Mouse (Mus musculus) liver, embryonic 15.5 days (tissue): Measurements from ENCODE around the gene Sufu. TPM values are rescaled to one million over a fixed set of nuclear protein-coding genes. Genes with fewer than 3 reads are reported as not detected.
A peak's percentile ranks its signal among the peaks of the same experiment; 100 is the strongest.

Source experiments
- ATAC-seq: fragments of 200-750 bp; cut with Nextera tagmentation; 2 replicates; pipeline ENCODE4 v1.8.0; 2017; ENCODE audit warnings: moderate number of reproducible peaks, mild to moderate bottlenecking, moderate library complexity; ENCODE audit not compliant: insufficient read depth
- H3K27ac ChIP-seq: fragments of 300-500 bp; sonication (generic); replicated peaks from 2 replicates; pipeline ENCODE4 v1.5.1; 2015; ENCODE audit warnings: mild to moderate bottlenecking, inconsistent platforms
- H3K27me3 ChIP-seq: fragments of 300-500 bp; sonication (generic); 2 replicates; pipeline ENCODE4 v1.6.1; 2015; ENCODE audit warnings: mild to moderate bottlenecking, inconsistent platforms
- H3K36me3 ChIP-seq: fragments of 300-500 bp; sonication (generic); replicated peaks from 2 replicates; pipeline ENCODE4 v1.6.1; 2015; ENCODE audit warnings: moderate library complexity, mild to moderate bottlenecking, inconsistent platforms
- H3K4me1 ChIP-seq: fragments of 300-500 bp; sonication (generic); replicated peaks from 2 replicates; pipeline ENCODE4 v1.6.1; 2015; ENCODE audit warnings: inconsistent platforms
- H3K4me2 ChIP-seq: fragments of 300-500 bp; sonication (generic); 2 replicates; pipeline ENCODE4 v1.6.1; 2015; ENCODE audit warnings: moderate library complexity, mild to moderate bottlenecking, inconsistent platforms
- H3K4me3 ChIP-seq: fragments of 300-500 bp; sonication (generic); replicated peaks from 2 replicates; pipeline ENCODE4 v1.5.1; 2015; ENCODE audit warnings: mild to moderate bottlenecking, inconsistent platforms
- H3K9ac ChIP-seq: fragments of 300-500 bp; sonication (generic); 2 replicates; pipeline ENCODE4 v1.6.1; 2015; ENCODE audit warnings: moderate library complexity, mild to moderate bottlenecking, inconsistent platforms
- H3K9me3 ChIP-seq: fragments of 300-500 bp; sonication (generic); replicated peaks from 2 replicates; pipeline ENCODE4 v1.6.1; 2016; ENCODE audit warnings: inconsistent platforms
- WGBS: fragments of 180-500 bp; shearing (Covaris S2); methylation state at CpG from one replicate; pipeline ENCODE4 v1.1.7; 2015; ENCODE audit warnings: mixed read lengths; ENCODE audit not compliant: insufficient replicate concordance; 5-methylcytosine and 5-hydroxymethylcytosine counted together
- polyA plus RNA-seq: library from polyadenylated mRNA; unstranded; fragments of >200 nt; fragmentation: Nextera tagmentation; extraction: Ambion mirVana; gene quantifications from 2 replicates; pipeline ENCODE4 v1.2.1, GENCODE M21; 2015

Gene Sufu
- polyA plus RNA-seq, 1 experiment from 2014 or later: 5.4 TPM

DNA sequence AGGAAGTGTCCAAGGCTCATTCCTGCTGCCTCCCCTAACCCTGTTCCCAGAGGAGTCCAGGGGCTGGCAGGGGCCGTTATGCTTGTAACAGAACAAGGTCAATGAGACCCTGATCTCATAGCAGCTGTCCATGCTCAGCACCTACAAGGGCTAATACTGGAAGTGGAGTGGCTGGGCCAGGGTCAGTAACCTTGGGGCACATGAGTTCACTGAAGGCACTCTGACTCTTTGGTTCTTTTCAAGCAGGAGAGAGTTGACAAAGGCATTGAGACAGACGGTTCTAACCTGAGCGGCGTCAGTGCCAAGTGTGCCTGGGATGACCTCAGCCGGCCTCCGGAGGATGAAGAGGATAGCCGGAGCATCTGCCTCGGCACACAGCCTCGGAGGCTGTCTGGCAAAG lies 56.2 kb downstream of the Sufu start:
- Histone ChIP-seq H3K36me3 (peaks cover 8% of the 10 kb centered on the region; the same call in 1 of the 2 replicates), H3K9ac (no peak overlapping the region), H3K4me1 (peaks cover 62% of the 10 kb centered on the region), H3K27me3 (no peaks in the 10 kb centered on the region), H3K4me3 (no peak overlapping the region), H3K4me2 (no peak overlapping the region), H3K27ac (no peak overlapping the region), H3K9me3 (no peaks in the 10 kb centered on the region)
- WGBS: 82% methylated on average over 9 of the region's 9 CpGs
- ATAC-seq: no peak

DNA sequence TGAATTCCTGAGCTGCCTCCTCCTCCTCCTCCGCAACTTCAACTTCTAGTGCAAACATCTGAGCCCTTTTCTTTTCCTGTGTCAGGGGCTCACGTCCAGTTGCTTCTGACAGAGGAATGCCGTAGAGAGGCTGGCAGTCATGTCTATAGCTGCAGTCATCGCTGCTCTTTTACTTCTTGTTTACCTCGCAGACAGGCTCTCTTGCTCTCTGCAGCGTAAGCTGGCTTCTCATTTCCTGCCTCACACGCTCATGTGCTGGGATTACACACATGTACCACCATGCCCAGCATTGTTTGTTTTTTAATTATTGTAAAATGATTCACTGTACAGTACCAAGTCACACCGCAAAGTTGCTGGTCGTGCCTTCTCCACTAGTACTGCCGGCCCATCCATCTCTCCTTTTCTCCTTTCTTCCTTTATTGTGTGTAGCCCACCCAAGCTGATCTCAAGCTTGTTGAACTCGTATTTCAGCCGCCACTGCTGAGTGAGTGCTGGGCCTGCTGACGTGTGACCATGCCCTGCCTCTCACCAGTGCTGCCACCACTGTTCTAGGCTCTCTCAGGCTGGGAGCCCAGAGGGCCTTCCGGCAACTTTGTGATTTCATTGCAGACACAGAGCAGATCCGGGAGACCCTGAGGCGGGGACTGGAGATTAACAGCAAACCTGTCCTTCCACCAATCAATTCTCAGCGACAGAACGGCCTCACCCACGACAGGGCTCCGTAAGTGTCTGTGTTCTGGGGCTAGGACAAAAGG lies 57.6 kb downstream of the Sufu start:
- peaks cover 12% of the 10 kb centered on the region; the same call in 1 of the 2 replicates for H3K36me3 ChIP-seq
- peak; percentile 40 for ATAC-seq
- H3K27me3 ChIP-seq: no peaks in the 10 kb centered on the region
- H3K27ac ChIP-seq: peak overlapping the region; percentile 90
- peak overlapping the region; percentile 16; the same call in 1 of the 2 replicates for H3K9ac ChIP-seq
- H3K4me2 ChIP-seq: peak overlapping the region; percentile 57
- no peaks in the 10 kb centered on the region for H3K9me3 ChIP-seq
- H3K4me1 ChIP-seq: peaks cover 74% of the 10 kb centered on the region
- WGBS: 25% methylated on average over 20 of the region's 20 CpGs
- no peak overlapping the region; the same call in 1 of the 2 replicates for H3K4me3 ChIP-seq

DNA sequence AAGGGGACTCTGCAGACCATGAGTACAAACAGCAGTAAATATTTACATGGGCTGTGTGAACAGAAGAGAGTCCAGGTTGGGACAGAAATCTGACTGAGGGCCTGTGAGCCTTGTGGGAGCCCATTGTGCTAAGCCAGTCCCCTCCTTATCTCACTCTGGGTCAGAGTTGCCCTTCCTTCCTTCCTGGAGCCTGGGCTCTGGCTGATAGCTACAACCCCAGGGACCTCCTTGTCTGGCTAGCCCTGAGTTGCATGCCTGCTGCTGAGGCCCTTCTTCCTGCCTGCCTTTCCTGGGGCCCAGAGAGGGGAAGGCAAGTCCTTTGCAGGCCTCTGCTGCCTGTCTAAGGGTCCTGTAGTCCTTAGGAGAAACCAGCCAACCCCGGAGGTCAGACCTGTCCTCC lies 58.3 kb downstream of the Sufu start:
- peak; percentile 88 for ATAC-seq
- peak overlapping the region; percentile 11; the same call in 1 of the 2 replicates for H3K4me3 ChIP-seq

DNA sequence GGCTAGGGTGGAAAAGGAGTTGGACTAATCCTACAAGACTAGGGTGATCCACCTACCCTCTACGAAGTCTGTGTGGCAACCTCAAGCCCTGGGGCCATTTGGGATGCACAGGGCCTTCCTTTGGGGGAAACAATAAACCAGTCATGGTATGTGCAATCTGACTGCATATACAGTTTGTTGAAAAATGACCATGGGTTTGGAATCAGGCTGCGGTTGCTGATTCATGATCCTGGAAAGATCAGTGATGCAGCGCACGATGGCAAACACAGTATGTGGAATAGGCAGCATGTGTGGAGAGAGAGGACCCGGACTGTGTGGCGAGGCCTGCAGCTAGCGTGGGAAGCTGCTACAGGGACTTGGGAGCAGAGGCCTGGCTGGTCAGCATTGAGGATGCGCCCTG lies 58.9 kb downstream of the Sufu start:
- Histone ChIP-seq H3K9ac (peak overlapping the region; percentile 16), H3K4me1 (peaks cover 83% of the 10 kb centered on the region), H3K27me3 (no peaks in the 10 kb centered on the region), H3K36me3 (peaks cover 12% of the 10 kb centered on the region; the same call in 1 of the 2 replicates), H3K4me3 (peak overlapping the region; percentile 11; the same call in 1 of the 2 replicates), H3K27ac (peak overlapping the region; percentile 90), H3K9me3 (no peaks in the 10 kb centered on the region), H3K4me2 (peak overlapping the region; percentile 57)
- no peak for ATAC-seq
- WGBS: 42% methylated on average over 8 of the region's 8 CpGs

More for the DNA sequence above, 58.3 kb downstream of the Sufu start:
- H3K4me2 ChIP-seq: peak overlapping the region; percentile 57
- H3K36me3 ChIP-seq: peaks cover 12% of the 10 kb centered on the region; the same call in 1 of the 2 replicates
- peak overlapping the region; percentile 90 for H3K27ac ChIP-seq
- no peaks in the 10 kb centered on the region for H3K27me3 ChIP-seq
- H3K4me1 ChIP-seq: peaks cover 81% of the 10 kb centered on the region
- H3K9me3 ChIP-seq: no peaks in the 10 kb centered on the region
- 0% methylated on average over 1 of the region's 1 CpGs for WGBS
- peak overlapping the region; percentile 16 for H3K9ac ChIP-seq

DNA sequence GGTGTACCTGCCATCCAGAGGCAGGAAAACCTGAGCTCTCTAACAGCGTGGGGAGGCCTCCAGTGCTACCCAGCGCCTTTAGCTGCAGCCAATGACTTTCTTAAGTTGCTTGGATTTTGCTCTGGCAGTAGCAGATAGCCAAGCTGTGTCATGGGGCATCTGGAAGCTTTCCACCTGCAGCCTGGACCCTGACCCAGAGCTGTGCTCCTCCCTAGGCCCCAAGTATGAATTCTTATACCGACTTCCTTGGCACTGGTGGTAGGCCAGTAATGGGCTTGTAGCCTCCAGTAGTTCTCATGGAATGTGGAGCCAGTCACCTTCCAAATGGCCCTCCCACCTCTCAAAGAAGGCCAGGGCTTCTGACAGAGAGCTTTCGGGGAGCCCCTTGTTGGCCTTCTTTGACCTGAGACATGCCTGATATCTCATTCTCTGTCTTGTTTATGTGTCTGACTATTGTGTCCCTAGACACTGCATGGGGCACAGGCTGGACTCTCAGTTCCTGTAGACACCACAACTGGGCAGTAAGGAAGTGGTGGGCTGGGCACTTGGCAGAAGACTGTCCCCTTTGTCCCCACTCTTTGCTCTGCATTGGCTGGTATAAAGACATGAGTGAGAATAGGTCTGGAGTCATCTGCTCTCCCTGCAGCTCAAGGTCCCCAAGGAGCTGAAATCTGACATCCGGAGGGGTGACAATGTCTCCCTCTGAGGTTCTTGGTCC lies 59.5 kb downstream of the Sufu start:
- Histone ChIP-seq H3K4me2 (peak overlapping the region; percentile 57; the same call in 1 of the 2 replicates), H3K4me3 (no peak overlapping the region), H3K36me3 (peaks cover 8% of the 10 kb centered on the region; the same call in 1 of the 2 replicates), H3K27me3 (no peaks in the 10 kb centered on the region), H3K27ac (peak overlapping the region; percentile 90), H3K4me1 (peaks cover 83% of the 10 kb centered on the region), H3K9me3 (no peaks in the 10 kb centered on the region), H3K9ac (no peak overlapping the region; the same call in 1 of the 2 replicates)
- WGBS: 50% methylated on average over 5 of the region's 5 CpGs
- ATAC-seq: no peak

DNA sequence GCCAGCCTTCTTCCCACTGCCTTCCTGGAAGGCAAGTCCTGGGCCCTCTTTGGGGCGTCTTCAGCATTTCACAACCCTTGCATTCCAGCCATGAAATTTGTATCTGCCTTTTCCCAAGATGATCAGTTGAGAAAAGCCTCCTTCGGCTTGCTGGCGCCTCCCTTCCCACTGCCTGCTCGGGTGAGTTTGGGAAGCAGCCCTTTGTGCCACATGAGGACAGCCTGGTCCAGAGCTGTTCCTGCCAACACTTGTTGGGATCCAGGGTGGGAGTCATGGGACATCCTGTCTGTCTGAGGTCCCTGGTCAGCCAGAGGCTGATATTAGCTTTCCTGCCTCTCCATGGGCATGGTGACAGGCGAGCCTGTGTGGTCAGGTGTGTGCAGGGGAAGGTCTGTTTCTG lies 61.1 kb downstream of the Sufu start:
- Histone ChIP-seq H3K27me3 (no peaks in the 10 kb centered on the region), H3K4me2 (no peak overlapping the region), H3K4me1 (peaks cover 72% of the 10 kb centered on the region), H3K36me3 (peaks cover 8% of the 10 kb centered on the region; the same call in 1 of the 2 replicates), H3K4me3 (no peak overlapping the region), H3K9ac (no peak overlapping the region), H3K9me3 (no peaks in the 10 kb centered on the region), H3K27ac (no peak overlapping the region)
- WGBS: 66% methylated on average over 5 of the region's 5 CpGs
- ATAC-seq: no peak

DNA sequence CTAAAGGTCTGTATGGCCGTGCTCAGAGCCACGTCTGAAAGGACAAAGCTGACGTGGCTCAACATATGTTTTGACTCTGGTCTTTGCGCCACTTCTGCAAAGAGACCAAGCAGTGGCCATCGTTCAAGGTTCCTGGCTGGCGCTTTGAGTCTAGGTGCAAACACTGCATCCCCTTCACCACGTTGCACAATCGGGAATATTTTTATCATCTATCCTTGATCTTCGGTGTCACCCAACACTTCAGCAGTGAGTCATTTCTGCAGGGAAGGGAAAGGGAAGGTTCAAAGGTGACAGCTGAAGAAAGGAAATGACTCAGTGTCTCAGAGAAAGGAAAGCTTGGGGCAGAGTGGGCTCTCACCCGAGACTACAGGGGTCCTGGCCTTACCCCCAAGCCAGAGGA lies 62.6 kb downstream of the Sufu start:
- Histone ChIP-seq H3K27ac (peak overlapping the region; percentile 63; the same call in 1 of the 2 replicates), H3K27me3 (no peaks in the 10 kb centered on the region), H3K36me3 (peaks cover 8% of the 10 kb centered on the region; the same call in 1 of the 2 replicates), H3K4me3 (no peak overlapping the region), H3K4me2 (no peak overlapping the region), H3K9me3 (no peaks in the 10 kb centered on the region), H3K9ac (no peak overlapping the region), H3K4me1 (peaks cover 62% of the 10 kb centered on the region)
- no peak for ATAC-seq
- WGBS: 47% methylated on average over 10 of the region's 10 CpGs

DNA sequence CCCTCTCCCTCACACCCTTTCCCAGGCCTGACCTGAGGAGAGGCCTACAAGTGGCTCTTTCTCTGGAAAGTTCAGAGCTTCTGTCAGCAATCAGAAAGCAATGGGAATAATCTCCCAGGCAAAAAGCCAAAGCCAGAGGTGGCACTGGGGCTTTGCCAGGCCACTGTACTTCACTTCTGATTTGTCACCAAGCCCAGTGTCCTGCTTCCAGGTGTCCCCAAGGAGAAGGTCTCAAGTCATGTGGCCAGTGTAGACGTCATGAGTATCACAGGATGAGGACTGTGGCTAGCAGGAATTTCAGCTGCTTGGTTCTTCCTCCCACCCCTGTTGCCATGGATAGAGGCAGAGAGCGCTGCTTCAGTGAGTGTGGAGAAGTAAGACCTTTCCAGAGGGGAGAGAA lies 63.2 kb downstream of the Sufu start:
- WGBS: 70% methylated on average over 2 of the region's 2 CpGs
- Histone ChIP-seq H3K4me3 (no peak overlapping the region), H3K36me3 (peaks cover 8% of the 10 kb centered on the region; the same call in 1 of the 2 replicates), H3K9me3 (no peaks in the 10 kb centered on the region), H3K9ac (no peak overlapping the region), H3K4me1 (peaks cover 59% of the 10 kb centered on the region), H3K4me2 (no peak overlapping the region), H3K27me3 (no peaks in the 10 kb centered on the region), H3K27ac (no peak overlapping the region; the same call in 1 of the 2 replicates)
- no peak for ATAC-seq

DNA sequence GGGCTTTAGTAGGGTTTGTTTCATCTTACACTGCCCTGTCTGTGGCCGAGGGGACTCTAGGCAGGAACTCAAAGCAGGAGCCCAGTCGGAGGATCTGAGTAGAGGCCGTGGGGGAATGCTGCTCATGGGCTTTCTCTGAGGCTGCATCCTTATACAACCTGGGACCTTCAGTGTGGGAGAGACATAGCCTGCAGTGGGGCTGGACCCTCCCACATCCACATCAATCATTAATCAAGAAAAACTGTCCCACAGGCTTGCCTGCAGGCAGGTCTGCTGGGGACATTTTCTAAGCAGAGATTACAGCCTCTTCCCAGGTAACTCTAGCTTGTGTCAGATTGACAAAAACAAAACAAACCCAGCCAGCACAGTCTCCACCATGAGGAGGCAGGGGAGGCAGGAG lies 65.9 kb downstream of the Sufu start:
- Histone ChIP-seq H3K9ac (no peak overlapping the region), H3K4me3 (no peak overlapping the region), H3K27me3 (no peaks in the 10 kb centered on the region), H3K27ac (0 out of 2 replicates have a peak overlapping the region, but pooled peaks have one; percentile 33), H3K9me3 (no peaks in the 10 kb centered on the region), H3K36me3 (peaks cover 7% of the 10 kb centered on the region; the same call in 1 of the 2 replicates), H3K4me2 (no peak overlapping the region), H3K4me1 (peaks cover 48% of the 10 kb centered on the region)
- 78% methylated on average over 3 of the region's 3 CpGs for WGBS
- peak; percentile 45; the same call in 1 of the 2 replicates for ATAC-seq

DNA sequence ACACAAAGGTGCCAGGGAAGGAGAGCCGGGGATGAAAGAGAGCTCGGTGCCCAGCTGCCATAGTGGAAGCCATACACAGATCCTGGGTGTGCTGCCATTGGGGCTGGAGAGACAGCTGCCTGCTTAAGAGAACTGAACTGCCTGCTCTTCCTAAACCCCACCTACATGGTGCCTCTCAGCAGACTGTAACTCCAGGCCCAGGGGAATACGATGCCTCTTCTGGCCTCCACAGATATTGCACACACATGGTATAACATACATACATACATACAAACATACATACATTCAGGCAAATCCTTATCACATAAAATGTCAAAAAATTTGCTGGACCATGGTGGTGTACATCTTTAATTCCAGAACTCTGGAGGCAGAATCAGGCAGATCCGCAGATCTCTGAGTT lies 66.8 kb downstream of the Sufu start:
- WGBS: 85% methylated on average over 4 of the region's 4 CpGs
- no peaks in the 10 kb centered on the region for H3K27me3 ChIP-seq
- ATAC-seq: no peak
- no peak overlapping the region for H3K27ac ChIP-seq
- H3K9me3 ChIP-seq: no peaks in the 10 kb centered on the region
- H3K9ac ChIP-seq: no peak overlapping the region
- H3K36me3 ChIP-seq: no peaks in the 10 kb centered on the region
- H3K4me2 ChIP-seq: no peak overlapping the region
- no peak overlapping the region for H3K4me3 ChIP-seq
- peaks cover 40% of the 10 kb centered on the region for H3K4me1 ChIP-seq

DNA sequence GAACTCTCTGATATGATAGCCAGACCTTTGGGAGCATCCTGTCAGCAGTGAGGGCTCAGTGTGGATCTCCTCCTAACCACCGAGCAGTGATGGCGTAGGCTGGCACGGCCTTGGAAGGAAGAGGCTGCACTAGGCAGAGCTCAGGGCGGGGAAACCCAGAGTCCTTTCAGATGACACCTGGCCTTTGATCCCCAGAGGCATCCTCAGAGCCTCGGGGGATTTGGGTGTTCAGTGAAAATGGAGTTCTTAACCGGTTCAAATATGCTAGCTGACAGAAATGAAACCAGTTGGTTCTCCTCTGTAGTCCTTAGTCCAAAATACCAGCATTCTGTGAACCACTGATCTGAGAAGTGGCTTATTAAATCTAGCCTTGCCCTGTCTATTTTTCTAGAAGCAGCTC lies 69.5 kb downstream of the Sufu start:
- ATAC-seq: no peak
- H3K9me3 ChIP-seq: no peaks in the 10 kb centered on the region
- H3K27me3 ChIP-seq: no peaks in the 10 kb centered on the region
- no peak overlapping the region for H3K4me2 ChIP-seq
- 49% methylated on average over 6 of the region's 6 CpGs for WGBS
- H3K9ac ChIP-seq: no peak overlapping the region
- no peak overlapping the region for H3K27ac ChIP-seq
- no peak overlapping the region for H3K4me3 ChIP-seq
- no peaks in the 10 kb centered on the region for H3K36me3 ChIP-seq
- peaks cover 42% of the 10 kb centered on the region for H3K4me1 ChIP-seq
